Mouse (Mus musculus) embryonic fibroblast, embryonic 13.5 days (primary cell): Measurements from ENCODE around the gene Usp17le.
"Not testable (repeated sequence)": the region's sequence is repeated elsewhere in the genome, so short reads cannot be mapped to it uniquely, and the experiment has no call there.

ENCODE experiments used
- CTCF ChIP-seq: IDR thresholded peaks from 2 replicates; pipeline ENCODE4 v1.5.1; 2011; ENCODE audit warnings: mild to moderate bottlenecking, control low read depth, low read length, moderate library complexity, borderline replicate concordance; ENCODE audit not compliant: insufficient read depth
- POLR2A ChIP-seq: IDR thresholded peaks from 2 replicates; pipeline ENCODE4 v1.6.1; 2011; ENCODE audit warnings: low read depth, mild to moderate bottlenecking, control low read depth, low read length, moderate library complexity

GRCm38 (mm10) chr7:104777370-104777769, at the start of gene Usp17le:
- TF ChIP-seq CTCF, POLR2A: not testable (repeated sequence)
